Mouse (Mus musculus) liver, adult 2 months (tissue): ENCODE data around the gene Kcnc1.

Source experiments
- CTCF ChIP-seq: fragments of 200-500 bp; IDR thresholded peaks from 2 replicates; pipeline ENCODE4 v1.5.1; 2011; ENCODE audit warnings: low read depth, low read length, control low read depth
- POLR2A ChIP-seq: fragments of 200-500 bp; IDR thresholded peaks from 2 replicates; pipeline ENCODE4 v1.6.1; 2011; ENCODE audit warnings: low read length, control low read depth; ENCODE audit not compliant: insufficient read depth; ENCODE audit errors: extremely low read depth

DNA sequence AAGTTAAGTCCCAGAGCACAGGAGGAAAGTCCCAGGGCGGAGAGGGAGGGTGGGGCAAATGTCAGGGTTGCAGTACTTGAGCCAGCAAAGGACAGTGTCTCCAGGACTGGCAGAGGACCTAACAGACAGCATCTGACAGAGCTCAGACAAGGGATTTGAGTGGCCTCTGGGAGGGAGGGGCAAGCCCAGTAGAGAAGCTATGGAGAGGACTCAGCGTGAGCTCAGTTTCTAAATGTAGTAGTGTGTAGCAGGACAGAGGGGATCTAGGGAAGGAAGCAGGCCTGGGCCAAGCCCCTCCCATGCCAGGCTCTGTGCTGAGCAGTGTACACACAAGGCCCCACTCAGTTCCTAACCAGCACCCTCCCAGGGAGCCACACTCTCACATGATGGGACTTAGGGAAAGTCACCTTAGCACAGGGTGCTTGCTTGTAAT, 85.8 kb downstream of the Kcnc1 start:
- no peak for TF ChIP-seq CTCF
- no peak for TF ChIP-seq POLR2A
